Mouse (Mus musculus) left cerebral cortex, postnatal 36 days (tissue): ENCODE results near the gene Ulk4. TPM values are rescaled to one million over a fixed set of nuclear protein-coding genes. Genes with fewer than 3 reads are reported as not detected.
A peak's percentile ranks its signal among the peaks of the same experiment; 100 is the strongest.

Experiments
- DNase-seq, 2 experiments: peaks; one replicate each; pipeline ENCODE4 v3.0.0; 2021 to 2022; ENCODE audit warnings: low spot score in 2 of 2, mixed read lengths in 1 of 2
- intact Hi-C: fragments of 180-260 bp; cut with DNase I; formaldehyde crosslinking; loops from one replicate; pipeline ENCODE4 v1.15.1; 2025
- total RNA-seq, 2 experiments: library from RNA; stranded (reverse); gene quantifications; 2 replicates each; pipeline ENCODE4 v1.2.3; 2021

The Ulk4 gene
- total RNA-seq, 2 experiments from 2014 or later: 6.3 to 11.4 TPM

DNA sequence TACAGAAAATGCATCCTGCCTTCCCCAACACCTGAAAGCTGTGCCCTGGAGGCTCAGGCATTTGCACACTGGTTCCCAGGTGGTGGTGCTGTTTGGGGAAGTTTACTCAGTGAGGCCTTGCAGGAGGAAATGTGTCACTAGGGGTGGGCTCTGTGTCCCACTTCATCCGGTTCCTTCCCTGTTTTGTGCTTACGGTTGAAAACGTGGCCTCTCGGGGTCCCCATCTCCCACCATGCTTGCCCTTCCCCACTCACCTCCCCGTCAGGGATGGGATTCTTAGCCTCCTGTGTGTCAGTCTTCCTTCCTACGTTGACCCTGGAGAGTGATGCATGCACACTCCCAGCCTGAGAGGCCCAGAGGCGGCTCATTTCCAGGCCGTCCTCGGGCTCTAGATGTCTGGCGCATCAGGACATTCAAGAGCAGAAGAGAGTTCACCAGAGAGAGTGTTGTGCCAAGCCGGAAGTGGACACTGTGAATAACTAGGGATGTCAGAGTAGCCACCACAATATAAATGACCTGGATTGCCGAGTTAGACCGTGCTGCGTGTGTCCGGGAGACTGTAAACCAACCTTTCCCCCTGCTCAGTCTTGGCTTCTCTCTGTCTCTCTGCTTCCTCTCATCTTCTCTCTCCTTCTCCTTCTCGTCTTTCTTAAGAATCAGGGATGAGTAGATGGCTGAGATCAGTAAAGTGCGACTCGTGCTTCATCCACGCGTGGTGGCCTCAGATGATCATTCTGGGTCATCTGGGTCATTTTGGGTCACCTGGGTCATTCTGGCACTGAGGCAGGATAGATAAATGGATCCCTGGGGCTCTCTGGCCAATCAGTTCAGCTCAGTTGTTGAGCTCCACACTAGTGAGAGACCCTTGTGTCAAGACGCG is 24.3 kb upstream of the Ulk4 start:
- intact Hi-C loops: no loop called here
- no peak for DNase-seq

DNA sequence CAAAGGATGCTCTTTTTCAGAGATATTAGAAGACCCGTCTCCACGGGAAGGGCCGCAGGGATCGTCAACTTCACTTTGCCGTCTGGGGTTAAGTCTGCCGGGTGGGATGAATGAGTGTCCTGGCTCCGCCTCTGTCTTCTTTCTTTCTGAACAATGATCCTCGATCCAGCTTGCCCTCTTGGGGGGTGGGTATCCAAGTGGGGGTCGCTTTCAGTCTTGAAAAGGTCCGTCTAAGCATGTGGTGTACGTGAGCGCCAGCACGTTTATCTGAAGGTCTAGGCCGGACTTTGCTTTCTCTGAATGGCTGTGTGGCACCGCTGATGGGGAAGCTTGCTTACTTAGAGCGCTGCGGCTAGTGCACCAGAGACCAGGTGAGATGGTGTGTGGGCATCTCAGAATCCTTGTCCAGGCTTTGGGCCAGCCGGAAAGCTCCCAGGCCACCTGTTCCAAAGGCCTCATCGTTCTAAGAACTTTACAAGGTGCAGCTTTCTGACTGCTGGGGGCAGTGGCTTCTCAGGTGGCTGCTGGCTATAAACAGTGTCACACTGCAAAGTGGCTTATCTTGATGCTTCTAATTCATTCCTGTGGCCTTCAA is 23.1 kb upstream of the Ulk4 start:
- intact Hi-C loops: loop anchor here (5.0 kb wide), 1 partner anchor 72 kb away; no protein-coding TSS in a partner anchor
- no peak for DNase-seq

DNA sequence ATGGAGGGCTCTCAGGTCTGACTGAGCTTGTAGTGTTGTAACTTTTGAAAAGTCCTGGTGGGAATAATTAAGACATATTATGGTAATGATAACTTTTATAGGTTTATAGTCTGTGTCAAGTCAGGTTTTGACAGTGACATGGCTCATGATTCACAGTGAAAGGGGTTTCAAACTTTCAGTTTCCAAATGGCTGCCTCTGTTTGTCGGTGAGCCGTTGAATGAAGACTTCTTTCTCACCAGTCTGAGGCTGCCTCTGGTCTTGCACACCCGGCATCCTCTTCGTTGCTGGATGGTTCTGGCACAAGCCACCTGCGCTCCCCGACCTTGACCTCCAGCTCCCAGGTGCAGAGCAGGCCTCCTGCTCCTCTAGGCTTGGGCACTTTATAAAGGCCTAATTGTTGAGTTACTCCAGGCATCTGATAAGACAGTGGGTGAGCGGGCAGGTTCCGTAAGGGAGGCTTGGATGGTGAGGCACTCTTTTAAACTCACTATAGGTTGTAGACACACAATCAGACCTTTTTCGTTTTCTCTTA is 22.3 kb upstream of the Ulk4 start:
- DNase-seq: no peak
- intact Hi-C loops: loop anchor here (5.0 kb wide), 1 partner anchor 73 kb away; no protein-coding TSS in a partner anchor

DNA sequence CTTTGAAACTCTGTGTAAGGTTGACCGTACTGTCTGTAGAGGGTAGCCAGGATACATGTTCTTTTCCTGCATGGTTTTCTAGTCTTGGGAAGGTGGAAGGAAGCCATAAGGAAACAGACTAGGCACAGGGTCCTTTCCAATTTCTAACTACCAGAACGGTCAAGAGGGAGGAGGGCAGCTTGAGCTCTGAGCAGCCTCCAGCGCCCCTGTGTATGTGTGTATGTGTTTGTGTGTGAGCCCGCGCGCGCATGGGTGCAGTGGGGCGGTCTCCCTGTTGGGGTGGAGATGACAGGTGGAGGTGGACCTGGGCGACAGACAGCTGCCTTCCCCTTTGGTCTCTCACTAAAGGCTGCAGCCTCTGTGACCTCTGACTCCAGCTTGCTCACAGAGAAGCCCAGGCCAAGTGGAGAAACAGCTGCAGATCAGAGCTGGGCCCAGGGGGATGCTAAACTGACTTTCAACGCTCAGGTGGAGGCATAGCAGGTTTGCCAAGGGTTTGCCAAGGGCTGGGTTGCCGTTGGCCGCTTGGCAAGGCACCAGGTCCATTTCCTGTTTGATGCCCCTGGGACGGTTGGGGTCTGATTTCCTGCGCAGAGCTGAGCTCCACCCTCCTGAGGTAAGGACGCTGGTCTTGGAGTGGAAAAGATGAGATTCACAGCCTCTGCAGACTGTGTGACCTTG is 21.6 kb upstream of the Ulk4 start:
- intact Hi-C loops: loop anchor here (5.0 kb wide), 1 partner anchor 74 kb away; no protein-coding TSS in a partner anchor
- no peak for DNase-seq

DNA sequence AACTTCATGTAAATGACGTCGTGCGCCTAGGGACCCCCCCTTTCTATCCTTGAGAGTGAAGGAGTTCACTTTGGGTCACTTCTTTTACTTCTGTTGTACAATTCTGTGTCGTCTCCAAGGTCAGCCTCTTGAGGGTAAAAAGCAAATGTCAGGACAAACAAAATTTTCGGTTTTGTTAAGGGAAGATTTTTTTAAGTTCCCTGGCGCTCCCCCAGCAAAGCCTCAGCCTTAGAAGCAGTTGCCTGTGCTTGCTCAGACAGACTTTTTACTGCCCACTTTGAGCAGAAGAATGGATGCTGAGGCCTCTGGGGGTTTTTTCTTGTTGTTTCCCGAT is 21.0 kb upstream of the Ulk4 start:
- intact Hi-C loops: loop anchor here (5.0 kb wide), 1 partner anchor 74 kb away; no protein-coding TSS in a partner anchor
- no peak for DNase-seq

DNA sequence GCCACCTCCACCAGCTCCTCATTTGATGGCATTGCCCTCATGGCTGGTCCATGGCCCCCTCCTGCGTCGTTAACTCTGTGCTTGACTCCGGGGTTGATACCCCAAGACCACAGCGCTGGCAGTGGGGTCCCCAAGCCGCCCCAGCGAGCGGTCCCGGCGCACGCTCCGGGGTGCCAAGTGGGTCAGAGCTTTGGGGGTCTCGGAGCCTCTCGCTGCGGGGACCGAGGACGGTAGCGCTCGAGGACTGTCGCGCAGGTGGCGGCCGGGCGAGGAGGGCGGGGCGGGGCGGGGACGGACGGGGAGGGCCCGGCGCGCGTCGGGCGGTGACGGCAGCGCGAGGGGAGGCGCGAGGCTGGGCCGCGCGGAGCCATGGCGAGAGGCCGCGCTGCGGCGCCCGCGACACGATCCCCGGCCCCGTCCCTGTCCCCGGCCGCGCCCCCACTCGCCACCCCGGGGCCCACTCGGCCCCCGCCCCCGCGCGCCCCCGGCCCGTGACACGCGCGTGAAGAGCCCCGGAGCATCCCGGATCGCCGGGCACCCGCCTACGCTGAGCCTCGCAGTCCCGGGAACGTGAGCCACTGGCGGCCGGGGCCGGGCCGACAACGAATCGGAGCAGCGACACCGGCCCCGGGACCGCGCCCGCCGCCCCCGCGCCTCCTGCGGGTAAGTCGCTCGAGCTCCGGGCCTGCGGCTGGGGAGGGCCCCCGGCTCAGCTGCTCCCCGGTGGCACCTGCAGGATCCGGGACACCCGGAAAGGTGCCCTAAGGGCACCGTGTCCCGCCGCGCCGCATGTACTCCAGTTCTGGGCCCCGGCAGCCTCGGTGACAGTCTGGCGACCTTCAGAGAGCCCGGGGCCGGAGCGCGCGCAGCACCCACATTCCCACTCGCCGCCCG is 20.4 kb upstream of the Ulk4 start, which contains the start of gene Trak1:
Gene Trak1 (plus strand): TSS at position 332 of the 894 bp plus-strand sequence.
- intact Hi-C loops: loop anchor here (5.0 kb wide), 1 partner anchor 75 kb away; no protein-coding TSS in a partner anchor
- peak; percentile 66 to 76 for DNase-seq

DNA sequence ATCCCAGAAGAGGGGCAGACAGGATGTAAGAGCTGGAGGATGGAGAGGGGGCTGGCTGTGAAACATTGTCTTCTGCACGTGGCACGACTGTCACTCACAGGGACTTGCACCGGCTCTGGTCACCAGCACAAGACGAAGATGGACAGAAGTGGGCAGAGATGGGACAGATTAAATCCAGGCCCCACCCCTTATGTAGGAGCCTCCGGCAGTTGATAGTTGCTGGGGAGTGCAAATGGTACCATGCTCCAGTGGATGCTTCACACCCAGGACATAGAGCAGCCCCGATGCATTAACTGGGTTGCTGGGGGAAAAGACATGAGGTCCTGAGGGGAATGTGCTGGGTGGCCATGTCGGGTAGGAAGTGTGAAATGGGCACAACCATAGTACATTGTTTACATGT is 18.2 kb upstream of the Ulk4 start:
- intact Hi-C loops: loop anchor here (5.0 kb wide), 1 partner anchor 77 kb away; no protein-coding TSS in a partner anchor
- DNase-seq: no peak

DNA sequence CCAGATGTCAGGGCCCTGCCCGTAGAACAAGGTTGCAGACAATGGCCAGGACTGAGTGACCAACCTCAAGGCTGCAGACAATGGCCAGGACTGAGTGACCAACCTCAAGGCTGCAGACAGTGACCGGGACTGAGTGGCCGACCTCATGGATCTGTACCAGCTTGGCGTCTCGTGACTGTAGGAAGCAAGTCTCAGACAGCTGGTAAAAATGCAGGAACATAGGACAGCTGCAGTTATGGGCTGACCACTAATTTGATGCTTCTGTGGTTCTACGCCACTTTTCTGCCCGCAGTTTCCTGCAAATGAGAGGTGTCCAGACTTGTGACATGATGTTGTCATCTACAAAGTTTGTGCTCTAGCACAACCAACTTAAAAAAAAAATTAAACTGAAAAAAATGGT is 16.2 kb upstream of the Ulk4 start:
- DNase-seq: no peak
- intact Hi-C loops: no loop called here

DNA sequence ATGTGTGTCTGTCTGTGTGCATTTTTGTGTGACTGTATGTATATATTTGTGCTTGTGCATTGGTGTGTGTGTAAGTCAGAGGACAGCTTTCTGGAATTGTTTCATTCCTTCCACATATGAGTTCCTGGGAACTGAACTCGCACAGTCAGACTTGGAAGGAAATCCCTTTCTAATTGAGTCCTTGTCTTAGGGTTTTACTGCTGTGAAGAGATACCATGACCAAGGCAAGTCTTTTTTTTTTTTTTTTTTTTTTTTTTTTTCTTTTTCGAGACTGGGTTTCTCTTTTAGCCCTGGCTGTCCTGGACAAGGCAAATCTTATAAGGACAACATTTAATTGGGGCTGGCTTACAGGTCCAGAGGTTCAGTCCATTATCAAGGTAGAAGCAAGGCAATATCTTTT is 14.3 kb upstream of the Ulk4 start:
- DNase-seq: no peak
- intact Hi-C loops: no loop called here

DNA sequence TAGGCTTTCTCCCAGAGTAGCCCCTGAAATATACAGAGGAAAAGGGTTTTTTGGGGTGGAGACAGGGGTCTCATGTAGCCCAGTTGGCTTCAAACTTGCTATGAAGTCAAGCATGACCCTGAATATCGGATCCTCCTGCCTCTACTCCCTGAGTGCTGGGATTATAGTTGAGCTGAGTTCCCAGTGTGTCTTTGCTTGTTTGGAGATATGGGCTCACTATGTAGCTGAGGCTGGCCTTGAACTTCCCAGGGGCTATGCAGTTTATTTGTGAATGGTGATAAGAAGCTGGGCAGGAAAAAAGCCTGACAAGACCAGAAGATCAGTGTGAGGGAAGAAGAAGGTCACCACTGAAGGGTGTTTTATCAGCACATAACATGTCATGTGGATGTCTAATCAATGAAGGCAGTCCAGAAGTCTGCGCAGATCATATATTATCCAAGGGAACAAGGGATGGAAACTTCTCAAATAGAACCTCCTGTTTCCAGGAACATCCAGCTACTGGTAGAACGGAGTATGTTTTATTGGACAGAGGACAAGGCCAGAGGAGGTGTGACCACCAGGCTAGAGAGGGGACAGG is 9.4 kb upstream of the Ulk4 start:
- intact Hi-C loops: no loop called here
- no peak for DNase-seq

DNA sequence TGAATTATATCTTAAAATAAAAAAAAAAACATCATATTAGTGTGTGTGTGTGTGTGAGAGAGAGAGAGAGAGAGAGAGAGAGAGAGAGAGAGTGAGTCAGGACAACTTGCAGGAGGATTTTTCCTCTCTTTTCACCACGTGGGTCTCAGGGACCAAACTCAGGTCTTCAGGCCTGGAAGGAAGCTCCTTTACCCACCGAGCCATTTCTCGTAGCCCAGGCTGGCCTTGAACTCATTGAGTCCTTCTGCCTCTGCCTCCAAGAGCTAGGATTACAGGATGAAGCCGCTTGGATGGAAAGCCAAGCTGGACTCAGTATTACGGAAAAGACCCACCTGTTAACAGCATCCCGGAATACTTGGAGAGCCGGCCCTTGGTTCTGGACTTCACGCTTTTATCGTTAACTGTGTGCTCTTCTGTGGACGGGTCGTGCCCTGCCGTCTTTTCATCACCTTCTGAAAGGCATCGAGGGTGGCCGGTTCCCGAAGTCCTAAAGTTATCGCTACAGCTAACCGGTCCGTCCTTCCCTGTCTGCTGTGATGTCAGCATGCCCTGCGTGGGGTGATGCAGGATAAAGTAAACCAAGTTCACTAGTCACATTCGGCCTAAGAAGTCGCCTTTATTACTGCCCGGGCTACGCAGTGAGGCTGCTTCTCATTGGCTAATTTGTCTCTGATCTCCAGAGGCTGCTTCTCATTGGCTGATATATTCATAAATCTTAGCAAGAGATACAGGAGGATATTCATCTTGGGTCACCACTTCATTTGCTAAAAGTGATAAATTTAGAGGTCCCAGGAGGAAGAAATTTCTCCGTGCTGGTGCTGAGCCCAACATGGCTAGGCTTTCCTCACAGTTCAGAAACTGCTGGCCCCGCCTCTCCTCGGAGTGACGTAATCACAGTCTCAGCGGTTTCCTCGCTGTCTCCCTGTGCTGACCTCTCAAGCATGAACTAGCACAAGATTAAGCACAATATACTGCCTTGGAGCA is 8.6 kb upstream of the Ulk4 start:
- peak in 1 of 2 experiments; percentile 38 for DNase-seq
- intact Hi-C loops: loop anchor here (2.0 kb wide), 1 partner anchor 89 kb away; no protein-coding TSS in a partner anchor

DNA sequence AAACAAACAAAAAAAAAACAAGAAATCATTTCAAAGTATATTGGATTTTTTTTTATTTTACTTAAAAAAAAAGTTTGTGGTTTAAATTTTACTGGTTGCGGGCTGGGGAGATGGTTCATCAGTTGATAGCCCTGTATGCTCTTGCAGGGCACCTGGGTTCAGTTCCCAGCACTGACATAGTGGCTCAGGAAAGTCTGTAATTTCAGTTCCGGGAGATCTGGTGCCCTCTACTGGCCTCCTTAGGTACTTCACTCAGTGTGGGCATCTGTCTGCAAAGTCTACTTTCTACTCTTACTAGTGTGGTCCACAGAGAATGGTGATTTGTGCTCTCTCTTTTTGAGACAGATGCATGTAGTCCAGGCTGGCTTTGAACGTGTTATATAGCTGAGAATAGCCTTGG is 7.4 kb upstream of the Ulk4 start:
- DNase-seq: no peak
- intact Hi-C loops: loop anchor here (2.0 kb wide), 1 partner anchor 90 kb away; no protein-coding TSS in a partner anchor

DNA sequence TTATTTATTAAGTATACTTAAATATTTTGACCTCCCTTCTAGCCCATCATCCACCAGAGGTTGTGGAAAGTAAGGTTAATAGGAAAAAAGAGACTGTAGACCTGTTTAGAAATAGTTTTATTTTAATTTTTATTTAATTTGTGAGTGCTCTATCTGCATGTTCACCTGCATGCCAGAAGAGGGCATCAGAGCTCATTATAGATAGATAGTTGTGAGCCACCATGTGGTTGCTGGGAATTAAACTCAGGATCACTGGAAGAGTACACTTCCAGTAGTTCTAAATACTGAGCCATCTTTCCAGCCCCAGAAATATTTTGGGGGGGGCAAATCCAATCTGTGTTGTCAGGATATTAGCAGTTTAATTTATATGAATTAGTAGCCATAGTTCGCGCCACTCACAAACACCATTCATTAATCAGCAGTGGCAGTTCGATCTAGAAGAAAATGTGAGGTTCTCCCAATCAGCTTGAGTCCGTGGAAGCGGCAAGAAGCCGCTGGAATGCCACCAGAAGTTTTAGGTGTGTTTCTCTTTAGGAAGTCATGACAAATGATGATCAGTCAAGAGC is 6.7 kb upstream of the Ulk4 start:
- intact Hi-C loops: loop anchor here (2.0 kb wide), 1 partner anchor 91 kb away; no protein-coding TSS in a partner anchor
- DNase-seq: no peak

DNA sequence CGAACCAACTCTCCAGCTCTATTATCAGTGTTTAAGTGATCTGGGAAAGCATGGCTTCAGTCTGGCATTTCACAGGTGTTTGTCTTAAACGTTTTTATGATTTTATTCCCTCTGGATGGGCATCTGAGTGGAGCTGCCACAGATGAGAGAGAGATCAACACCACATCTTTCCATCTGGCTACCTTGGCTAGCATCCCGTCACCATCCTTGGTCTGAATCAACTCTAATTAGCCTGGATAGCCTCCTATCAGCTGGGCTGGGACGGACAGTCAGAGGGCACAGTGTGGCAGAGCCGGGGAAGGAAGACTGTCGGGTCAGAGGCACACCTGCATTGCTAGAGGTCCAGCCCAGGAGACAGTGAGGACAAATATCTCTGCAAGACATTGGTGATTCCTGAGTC is 4.9 kb upstream of the Ulk4 start:
- intact Hi-C loops: no loop called here

DNA sequence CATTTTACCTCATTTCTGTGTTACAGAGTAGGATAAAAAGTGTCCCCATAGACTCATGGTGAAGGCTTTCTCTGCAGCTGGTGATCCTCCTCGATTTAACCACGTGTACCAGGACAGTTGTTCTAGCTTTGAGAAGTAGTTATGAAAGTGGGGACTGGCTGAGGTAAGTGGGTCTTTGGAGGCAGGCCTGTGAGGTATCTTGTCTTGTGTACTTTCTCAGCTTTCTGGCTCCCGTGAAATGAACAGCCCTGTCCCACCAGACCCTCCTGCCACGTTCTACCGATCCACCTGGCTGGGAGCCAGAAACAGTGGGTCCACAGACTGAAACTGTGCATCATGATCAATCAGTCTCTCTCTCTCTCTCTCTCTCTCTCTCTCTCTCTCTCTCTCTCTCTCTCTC is 2.2 kb upstream of the Ulk4 start:
- DNase-seq: no peak
- intact Hi-C loops: no loop called here

More for the DNA sequence above, 4.9 kb upstream of the Ulk4 start:
- DNase-seq: no peak

DNA sequence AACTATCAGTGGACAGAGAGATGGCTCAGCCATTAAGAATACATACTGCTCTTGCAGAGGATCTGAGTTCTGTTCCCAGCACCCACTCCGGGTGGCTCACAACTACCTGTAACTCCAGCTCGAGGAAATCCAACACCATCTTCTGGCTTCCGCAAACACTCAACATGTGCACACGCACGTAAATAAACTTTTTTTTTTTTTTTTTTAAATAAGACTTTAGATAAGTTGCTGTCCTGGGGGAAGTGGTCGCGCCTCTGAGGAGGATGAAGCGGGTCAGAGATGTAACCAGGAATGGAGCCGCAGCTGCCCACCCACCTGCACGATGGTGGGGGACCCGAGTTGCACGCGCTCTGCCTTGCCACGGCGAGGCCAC is 266 bp downstream of the Ulk4 start:
- intact Hi-C loops: no loop called here
- DNase-seq: no peak

DNA sequence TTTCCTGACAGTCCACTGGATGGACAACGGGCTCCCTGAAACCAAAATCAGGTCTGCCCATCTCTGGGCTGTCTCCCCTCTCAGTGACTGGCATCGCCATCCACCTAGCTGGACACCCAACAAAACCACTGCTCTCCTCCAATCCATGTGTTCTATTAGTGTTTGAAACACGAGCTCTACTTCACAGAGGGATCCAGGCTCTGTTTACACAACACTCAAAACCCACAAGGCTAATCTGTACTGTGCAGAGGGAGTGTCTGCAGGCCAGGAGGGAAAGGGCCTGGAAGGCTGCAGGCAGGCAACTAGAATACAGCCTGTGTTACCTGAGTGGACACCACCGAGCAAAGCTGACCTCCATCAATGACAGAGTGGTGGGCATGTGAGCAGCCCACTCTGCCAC is 5.4 kb downstream of the Ulk4 start:
- intact Hi-C loops: no loop called here
- no peak for DNase-seq
